Mouse (Mus musculus) liver, postnatal 0 days (tissue): Measurements from ENCODE around the gene Thoc2.
"Not testable (repeated sequence)": the region's sequence is repeated elsewhere in the genome, so short reads cannot be mapped to it uniquely, and the experiment has no call there.

Experiments
- CTCF ChIP-seq: sonication (generic); IDR thresholded peaks from 2 replicates; pipeline ENCODE4 v1.5.1; 2016; ENCODE audit warnings: antibody characterized with exemption, low read depth
- EP300 ChIP-seq: IDR thresholded peaks from 2 replicates; pipeline ENCODE4 v1.6.1; 2016; ENCODE audit warnings: antibody characterized with exemption, low read depth, mild to moderate bottlenecking

- TF ChIP-seq CTCF, EP300: not testable (repeated sequence)
Observed at GRCm38 (mm10) chrX:41931821-41932220, 11.3 kb upstream of the Thoc2 start.
